33 mouse cellular contexts compared by ENCODE assay signal in the genomic region with DNA sequence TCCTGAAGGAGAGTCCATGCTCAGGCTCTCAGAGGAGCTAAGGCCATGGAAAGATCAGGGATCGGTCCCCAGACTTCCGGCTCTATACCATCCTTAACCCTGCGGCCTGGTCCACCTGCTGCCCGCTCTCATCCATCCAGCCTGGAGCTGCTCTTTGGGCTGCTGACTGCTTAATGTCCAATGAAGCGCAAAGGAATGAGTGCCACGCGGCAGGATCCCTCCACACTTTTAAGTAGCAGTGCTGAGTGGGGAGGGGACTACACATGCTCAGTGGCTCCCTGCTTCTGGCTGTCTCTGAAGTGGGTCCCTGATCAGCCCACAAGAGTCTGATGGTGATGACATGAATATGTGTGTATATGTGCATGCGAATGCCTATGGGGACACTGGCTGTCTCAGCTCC. TPM values are rescaled to one million over a fixed set of nuclear protein-coding genes. Genes with fewer than 3 reads are reported as not detected.
DNase-seq lines count a peak whose midpoint lies in the region; ATAC-seq lines count a peak whose summit lies in the region.
"Had no signal": no experiment of that assay in that cellular context is flagged by ENCODE, and none has a peak within 500 bp of the region (broad histone marks: within the 10 kb centered on the region; RNA-seq: fewer than 3 reads in every experiment).

A gene (minus strand): TSS at position 202 of the 400 bp plus-strand sequence.

- H3K27ac ChIP-seq in forebrain, embryonic 10.5 days: 0 out of 2 replicates have a peak within 1 kb of the TSS, but pooled peaks have one; percentile 11
- no peak within 1 kb of the TSS for H3K27ac ChIP-seq in forebrain, embryonic 15.5 days (replicated peaks)
- H3K27ac ChIP-seq in kidney, embryonic 16.5 days (ENCODE audit: low read length): no peak within 1 kb of the TSS
- H3K27ac ChIP-seq: embryonic facial prominence, embryonic 15.5 days; forebrain, embryonic 12.5 days; heart, embryonic 15.5 days; hindbrain, embryonic 10.5 days; hindbrain, embryonic 13.5 days had no signal

- WGBS in forebrain, embryonic 10.5 days: 70% methylated on average over 8 of the region's 8 CpGs
- WGBS in forebrain, embryonic 15.5 days: 60% methylated on average over 8 of the region's 8 CpGs
- WGBS in kidney, embryonic 16.5 days: 68% methylated on average over 8 of the region's 8 CpGs

- H3K36me3 ChIP-seq in forebrain, embryonic 10.5 days (replicated peaks): no peaks in the 10 kb centered on the region
- H3K36me3 ChIP-seq in forebrain, embryonic 15.5 days: no peaks in the 10 kb centered on the region
- H3K36me3 ChIP-seq in kidney, embryonic 16.5 days (ENCODE audit: insufficient read depth, low read length): no peaks in the 10 kb centered on the region
- H3K36me3 ChIP-seq: embryonic facial prominence, embryonic 15.5 days; forebrain, embryonic 12.5 days; G1E; heart, embryonic 12.5 days; heart, embryonic 15.5 days; hindbrain, embryonic 10.5 days; hindbrain, embryonic 13.5 days had no signal

- ATAC-seq in forebrain, embryonic 15.5 days (replicated peaks): no peak
- peak; percentile 49; the same call in 1 of the 2 replicates for ATAC-seq in kidney, embryonic 16.5 days (ENCODE audit: low FRiP score, low TSS enrichment)
- ATAC-seq: activated CD4-positive, CD25-positive, alpha-beta regulatory T cell, adult 4 months; forebrain, embryonic 16.5 days; hindbrain, embryonic 16.5 days had no signal

- H3K9ac ChIP-seq in forebrain, embryonic 15.5 days (replicated peaks): no peak within 1 kb of the TSS
- no peak within 1 kb of the TSS for H3K9ac ChIP-seq in kidney, embryonic 16.5 days (replicated peaks; ENCODE audit: low read length)
- H3K9ac ChIP-seq: embryonic facial prominence, embryonic 15.5 days; forebrain, embryonic 12.5 days; heart, embryonic 12.5 days; heart, embryonic 15.5 days; hindbrain, embryonic 13.5 days had no signal

- H3K4me2 ChIP-seq in forebrain, embryonic 15.5 days (replicated peaks): no peak within 1 kb of the TSS
- no peak within 1 kb of the TSS for H3K4me2 ChIP-seq in kidney, embryonic 16.5 days (replicated peaks; ENCODE audit: low read depth, low read length)
- H3K4me2 ChIP-seq: embryonic facial prominence, embryonic 15.5 days; forebrain, embryonic 12.5 days; heart, embryonic 12.5 days; heart, embryonic 15.5 days; hindbrain, embryonic 13.5 days had no signal

- H3K27me3 ChIP-seq in forebrain, embryonic 10.5 days (ENCODE audit: poor library complexity, severe bottlenecking): no peaks in the 10 kb centered on the region
- no peaks in the 10 kb centered on the region for H3K27me3 ChIP-seq in forebrain, embryonic 15.5 days
- H3K27me3 ChIP-seq in kidney, embryonic 16.5 days (ENCODE audit: insufficient read depth, low read length): no peaks in the 10 kb centered on the region
- H3K27me3 ChIP-seq: embryonic facial prominence, embryonic 15.5 days; forebrain, embryonic 12.5 days; heart, embryonic 12.5 days; heart, embryonic 15.5 days; hindbrain, embryonic 13.5 days had no signal

- no peaks in the 10 kb centered on the region for H3K9me3 ChIP-seq in forebrain, embryonic 10.5 days
- no peaks in the 10 kb centered on the region for H3K9me3 ChIP-seq in forebrain, embryonic 15.5 days
- no peaks in the 10 kb centered on the region for H3K9me3 ChIP-seq in kidney, embryonic 16.5 days (ENCODE audit: low read length)
- H3K9me3 ChIP-seq: embryonic facial prominence, embryonic 15.5 days; forebrain, embryonic 12.5 days; G1E; heart, embryonic 12.5 days; heart, embryonic 15.5 days; hindbrain, embryonic 10.5 days; hindbrain, embryonic 13.5 days had no signal

- H3K4me1 ChIP-seq in forebrain, embryonic 10.5 days: peaks cover 25% of the 10 kb centered on the region
- H3K4me1 ChIP-seq in forebrain, embryonic 15.5 days: no peaks in the 10 kb centered on the region
- H3K4me1 ChIP-seq in kidney, embryonic 16.5 days (ENCODE audit: insufficient read depth, low read length): no peaks in the 10 kb centered on the region
- H3K4me1 ChIP-seq: embryonic facial prominence, embryonic 15.5 days; forebrain, embryonic 12.5 days; hindbrain, embryonic 13.5 days had no signal

- H3K4me3 ChIP-seq in forebrain, embryonic 10.5 days: no peak within 1 kb of the TSS
- H3K4me3 ChIP-seq in forebrain, embryonic 15.5 days: no peak within 1 kb of the TSS
- H3K4me3 ChIP-seq in kidney, embryonic 16.5 days (ENCODE audit: low read length): no peak within 1 kb of the TSS
- H3K4me3 ChIP-seq: embryonic facial prominence, embryonic 15.5 days; forebrain, embryonic 12.5 days; heart, embryonic 12.5 days; heart, embryonic 15.5 days; hindbrain, embryonic 10.5 days; hindbrain, embryonic 13.5 days had no signal

- no peak for DNase-seq in forebrain, embryonic 10.5 days (ENCODE audit: extremely low spot score, low spot score)
- DNase-seq in kidney, postnatal 36 days: no peak
- peak; percentile 61 for DNase-seq in Muller cell, postnatal 12 days (ENCODE audit: inconsistent ontology term)
- peak; percentile 65 for DNase-seq in retina, postnatal 1 day
- no peak for DNase-seq in MN1 (ENCODE audit: low spot score)
- DNase-seq: adrenal gland, adult 8-10 months; adrenal gland, postnatal 25 days; B cell, adult 2 months; cerebellum, adult 11-12 months; cerebellum, adult 8-10 months; cerebellum, postnatal 10 days; cerebellum, postnatal 36 days; embryo, embryonic 11 days; gastrocnemius, postnatal 14 days; heart, adult 18-20 months; heart, postnatal 10 days; heart, postnatal 36 days had no signal

RNA-seq across cellular contexts. Expression of the gene that starts here (rescaled TPM):
- 0.47 and 1.0 TPM in 2 replicates for polyA plus RNA-seq in forebrain, embryonic 10.5 days (2016; fragmentation: Nextera tagmentation; extraction: Ambion mirVana)
- not detected in 2 replicates for polyA plus RNA-seq in forebrain, embryonic 15.5 days (2015; fragmentation: Nextera tagmentation; extraction: Ambion mirVana)
- polyA plus RNA-seq in kidney, embryonic 16.5 days (2015; fragmentation: Nextera tagmentation; extraction: Ambion mirVana): 0.39 and 0.51 TPM in 2 replicates
- polyA plus RNA-seq: activated CD4-positive, CD25-positive, alpha-beta regulatory T cell, adult 4 months; brain, embryonic 14.5 days; cortical plate, adult 2 months; embryonic facial prominence, embryonic 11.5 days; forebrain, embryonic 16.5 days; G1E; gonadal fat pad, adult 2 months; hindbrain, embryonic 10.5 days; hindbrain, embryonic 13.5 days; hindbrain, embryonic 16.5 days had no signal

Comparison
In these comparisons a context has a peak if more than half of its experiments do, and no peak if none do; other contexts are left out.
1. Peak in ATAC-seq in kidney, embryonic 16.5 days; RNA of the gene not detected or under 1 TPM.
2. DNase-seq: peak in Muller cell, postnatal 12 days (single experiment) and retina, postnatal 1 day (single experiment); none in forebrain, embryonic 10.5 days (single experiment), kidney, postnatal 36 days (0 of 2) and MN1 (single experiment).